Mouse (Mus musculus) MEL (cell line): ENCODE measurements around the gene Asf1b. TPM values are rescaled to one million over a fixed set of nuclear protein-coding genes. Genes with fewer than 3 reads are reported as not detected.

Experiments used
- DNase-seq: peaks from one replicate; pipeline ENCODE4 v3.0.0; 2011; ENCODE audit warnings: low read depth, low spot score
- H3K27ac ChIP-seq: 2 replicates; pipeline ENCODE4 v1.5.1; 2012; ENCODE audit warnings: low read depth, mild to moderate bottlenecking, control low read depth, low read length, moderate library complexity; ENCODE audit not compliant: control insufficient read depth
- H3K27me3 ChIP-seq, 2 experiments: fragments of 150-350 bp in 1 of 2; sonication (generic) in 1 of 2; 2 replicates each; pipeline ENCODE4 v1.6.1; 2012; ENCODE audit warnings: low read length in 2 of 2, mild to moderate bottlenecking in 2 of 2, improper control_type of control experiment in 1 of 2, moderate library complexity in 1 of 2; ENCODE audit not compliant: insufficient read depth in 2 of 2, control insufficient read depth in 1 of 2
- H3K36me3 ChIP-seq, 2 experiments: 2 replicates each; pipeline ENCODE4 v1.6.1; 2012 to 2014; ENCODE audit warnings: low read length in 2 of 2, improper control_type of control experiment in 1 of 2, inconsistent platforms in 1 of 2, mild to moderate bottlenecking in 1 of 2; ENCODE audit not compliant: insufficient read depth in 2 of 2, control insufficient read depth in 1 of 2
- H3K4me1 ChIP-seq, 2 experiments: fragments of 150-350 bp in 1 of 2; sonication (generic) in 1 of 2; 2 replicates each; pipeline ENCODE4 v1.6.1; 2012; ENCODE audit warnings: low read length in 2 of 2, improper control_type of control experiment in 1 of 2, mild to moderate bottlenecking in 1 of 2; ENCODE audit not compliant: insufficient read depth in 2 of 2, control insufficient read depth in 1 of 2
- H3K4me3 ChIP-seq, 2 experiments: fragments of 150-350 bp in 1 of 2; sonication (generic) in 1 of 2; 2 replicates each; pipeline ENCODE4 v1.5.1; 2012; ENCODE audit warnings: low read depth in 2 of 2, low read length in 2 of 2, mild to moderate bottlenecking in 2 of 2, moderate library complexity in 2 of 2, control low read depth in 1 of 2, improper control_type of control experiment in 1 of 2; ENCODE audit not compliant: control insufficient read depth in 1 of 2, insufficient read depth in 1 of 2
- H3K79me2 ChIP-seq: 2 replicates; pipeline ENCODE4 v1.6.1; 2012; ENCODE audit warnings: mild to moderate bottlenecking, low read length, moderate library complexity; ENCODE audit not compliant: control insufficient read depth, poor library complexity, insufficient read depth
- H3K9ac ChIP-seq: 2 replicates; pipeline ENCODE4 v1.6.1; 2012; ENCODE audit warnings: low read depth, mild to moderate bottlenecking, control low read depth, low read length, moderate library complexity; ENCODE audit not compliant: control insufficient read depth, poor library complexity, severe bottlenecking
- H3K9me3 ChIP-seq: fragments of 150-350 bp; sonication (generic); replicated peaks from 2 replicates; pipeline ENCODE4 v1.6.1; 2012; ENCODE audit warnings: mild to moderate bottlenecking, low read length, improper control_type of control experiment, moderate library complexity; ENCODE audit not compliant: insufficient read depth
- BHLHE40 ChIP-seq: IDR thresholded peaks from 2 replicates; pipeline ENCODE4 v1.6.1; 2012; ENCODE audit warnings: low read depth, mild to moderate bottlenecking, inconsistent platforms, low read length, improper control_type of control experiment, borderline replicate concordance
- CTCF ChIP-seq, 3 experiments: IDR thresholded peaks in 2 of 3; conservative IDR thresholded peaks in 1 of 3; 2 replicates each; pipeline ENCODE4 v1.5.1; 2011 to 2012; ENCODE audit warnings: low read length in 3 of 3, low read depth in 2 of 3, mild to moderate bottlenecking in 2 of 3, improper control_type of control experiment in 1 of 3, inconsistent platforms in 1 of 3, mixed read lengths in 1 of 3, moderate library complexity in 1 of 3; ENCODE audit not compliant: control insufficient read depth in 1 of 3, insufficient read depth in 1 of 3, poor library complexity in 1 of 3, severe bottlenecking in 1 of 3
- E2F4 ChIP-seq: IDR thresholded peaks from 2 replicates; pipeline ENCODE4 v1.6.1; 2011; ENCODE audit warnings: low read depth, low read length, improper control_type of control experiment, borderline replicate concordance
- EP300 ChIP-seq, 2 experiments: IDR thresholded peaks; 2 replicates each; pipeline ENCODE4 v1.6.1; 2011; ENCODE audit warnings: improper control_type of control experiment in 2 of 2, low read length in 2 of 2, low read depth in 1 of 2, mild to moderate bottlenecking in 1 of 2
- KAT2A ChIP-seq: conservative IDR thresholded peaks from 2 replicates; pipeline ENCODE4 v1.6.1; 2012; ENCODE audit warnings: low read depth, low read length, improper control_type of control experiment, inconsistent platforms
- MAZ ChIP-seq: IDR thresholded peaks from 2 replicates; pipeline ENCODE4 v1.6.1; 2012; ENCODE audit warnings: low read depth, mild to moderate bottlenecking, inconsistent platforms, low read length, improper control_type of control experiment
- MYC ChIP-seq: IDR thresholded peaks from 2 replicates; pipeline ENCODE4 v1.6.1; 2011; ENCODE audit warnings: low read depth, mild to moderate bottlenecking, low read length, improper control_type of control experiment, moderate library complexity
- NELFE ChIP-seq: IDR thresholded peaks from 2 replicates; pipeline ENCODE4 v1.6.1; 2011; ENCODE audit warnings: low read depth, low read length, improper control_type of control experiment
- NRF1 ChIP-seq: IDR thresholded peaks from 2 replicates; pipeline ENCODE4 v1.6.1; 2014; ENCODE audit warnings: low read depth, mild to moderate bottlenecking, inconsistent platforms, low read length, improper control_type of control experiment, moderate library complexity; ENCODE audit not compliant: poor library complexity, insufficient read depth, severe bottlenecking
- POLR2A ChIP-seq, 2 experiments: IDR thresholded peaks; 2 replicates each; pipeline ENCODE4 v1.6.1; 2011 to 2012; ENCODE audit warnings: low read length in 2 of 2, mild to moderate bottlenecking in 2 of 2, control low read depth in 1 of 2, improper control_type of control experiment in 1 of 2, low read depth in 1 of 2, moderate library complexity in 1 of 2; ENCODE audit not compliant: control insufficient read depth in 1 of 2, insufficient read depth in 1 of 2, poor library complexity in 1 of 2
- POLR2AphosphoS5 ChIP-seq: IDR thresholded peaks from 2 replicates; pipeline ENCODE4 v1.6.1; 2012; ENCODE audit warnings: low read depth, borderline replicate concordance, mild to moderate bottlenecking, inconsistent platforms, low read length, moderate library complexity, mixed read lengths
- RCOR1 ChIP-seq: IDR thresholded peaks from 2 replicates; pipeline ENCODE4 v1.6.1; 2012; ENCODE audit warnings: low read depth, mild to moderate bottlenecking, inconsistent platforms, low read length, improper control_type of control experiment
- SMC3 ChIP-seq: IDR thresholded peaks from 2 replicates; pipeline ENCODE4 v1.6.1; 2011; ENCODE audit warnings: low read depth, low read length, improper control_type of control experiment
- TAL1 ChIP-seq: IDR thresholded peaks from 2 replicates; pipeline ENCODE4 v1.6.1; 2012; ENCODE audit warnings: mild to moderate bottlenecking, inconsistent platforms, low read length, moderate library complexity, mixed read lengths
- TCF12 ChIP-seq: IDR thresholded peaks from 2 replicates; pipeline ENCODE4 v1.6.1; 2014; ENCODE audit warnings: low read depth, mild to moderate bottlenecking, inconsistent platforms, low read length, improper control_type of control experiment, moderate library complexity
- ZC3H11A ChIP-seq: IDR thresholded peaks from 2 replicates; pipeline ENCODE4 v1.6.1; 2012; ENCODE audit warnings: low read depth, mild to moderate bottlenecking, inconsistent platforms, low read length, improper control_type of control experiment
- ZKSCAN1 ChIP-seq: IDR thresholded peaks from 2 replicates; pipeline ENCODE4 v1.6.1; 2012; ENCODE audit warnings: low read depth, mild to moderate bottlenecking, inconsistent platforms, low read length, improper control_type of control experiment, moderate library complexity
- ZNF384 ChIP-seq: IDR thresholded peaks from 2 replicates; pipeline ENCODE4 v1.6.1; 2012; ENCODE audit warnings: low read depth, mild to moderate bottlenecking, inconsistent platforms, low read length, improper control_type of control experiment
- polyA plus RNA-seq, 2 experiments: library from polyadenylated mRNA; stranded (reverse) in 1 of 2; unstranded in 1 of 2; fragments of >175 nt in 1 of 2; fragments of >200 nt in 1 of 2; gene quantifications; 2 replicates each; pipeline versions ENCODE4 v1.2.1 to v1.2.4; 2012; ENCODE audit warnings: low replicate concordance in 2 of 2, low read depth in 1 of 2; ENCODE audit not compliant: insufficient read length in 2 of 2, insufficient read depth in 1 of 2, missing spikeins in 1 of 2
- total RNA-seq: library from RNA; depleted of rRNA; stranded (reverse); fragments of 300-350 nt; gene quantifications from 2 replicates; pipeline ENCODE4 v1.2.3, GENCODE M21; 2012

Asf1b gene
- total and polyA plus RNA-seq, 3 experiments = 84.3 to 137 (median 113) TPM

DNA sequence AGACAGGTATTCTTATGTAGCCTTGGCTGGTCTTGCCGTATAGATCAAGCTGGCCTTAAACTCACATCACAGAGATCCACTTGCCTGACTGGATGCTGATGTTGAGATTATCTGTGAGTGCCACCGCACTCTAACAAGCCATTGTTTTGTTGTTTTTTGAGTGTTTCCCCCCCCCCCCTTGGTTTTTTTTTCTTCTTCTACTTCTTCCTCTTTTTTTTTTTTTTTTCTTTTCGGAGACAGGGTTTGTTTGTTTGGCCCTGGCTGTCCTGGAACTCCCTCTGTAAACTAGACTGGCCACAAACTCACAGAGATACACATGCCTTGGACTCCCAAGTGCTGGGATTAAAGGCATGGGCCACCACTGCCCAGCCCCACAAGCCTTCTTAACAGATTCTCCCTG, 38.7 kb downstream of the Asf1b start:
- Histone ChIP-seq H3K9me3 (no peaks in the 10 kb centered on the region), H3K4me1 (peaks cover 8 to 13% of the 10 kb centered on the region in 2 experiments), H3K9ac (no peak overlapping the region), H3K27ac (no peak overlapping the region), H3K4me3 (no peak overlapping the region), H3K36me3 (peaks cover 0 to 8% of the 10 kb centered on the region in 2 experiments; a peak in 3 of 4 replicates), H3K79me2 (peaks cover 14% of the 10 kb centered on the region), H3K27me3 (no peaks in the 10 kb centered on the region)
- DNase-seq = no peak
- TF ChIP-seq EP300 (IDR thresholded peaks at IDR 0.05; ENCODE audit: low read depth in 1 of 2, low read length in 2 of 2) = no peak
- TF ChIP-seq ZNF384 = peak; percentile 87

GRCm38 (mm10) chr8:83995973-83996372, 40.7 kb downstream of the Asf1b start:
- peak overlapping the region; percentile 79 for H3K9ac ChIP-seq
- H3K4me3 ChIP-seq = peak overlapping the region; percentile 55 to 97; a peak in 3 of 4 replicates
- no peaks in the 10 kb centered on the region for H3K9me3 ChIP-seq
- no peak for DNase-seq
- H3K4me1 ChIP-seq = peaks cover 4 to 20% of the 10 kb centered on the region in 2 experiments
- TF ChIP-seq SMC3 (no peak), TCF12 (no peak), RCOR1 (no peak), NRF1 (no peak), NELFE (no peak), MYC (no peak), ZKSCAN1 (no peak), BHLHE40 (no peak), CTCF (IDR thresholded peaks at IDR 0.05 in 2 of 3, conservative IDR thresholded peaks at IDR 0.05 in 1 of 3; ENCODE audit: control insufficient read depth in 1 of 3, insufficient read depth in 1 of 3, low read depth in 2 of 3, low read length in 3 of 3, poor library complexity in 1 of 3, severe bottlenecking in 1 of 3) (no peak), TAL1 (no peak), EP300 (IDR thresholded peaks at IDR 0.05; ENCODE audit: low read depth in 1 of 2, low read length in 2 of 2) (no peak), POLR2AphosphoS5 (no peak), KAT2A (no peak), E2F4 (no peak), MAZ (no peak), POLR2A (IDR thresholded peaks at IDR 0.05; ENCODE audit: control insufficient read depth in 1 of 2, insufficient read depth in 1 of 2, low read depth in 1 of 2, low read length in 2 of 2, poor library complexity in 1 of 2) (no peak), ZC3H11A (no peak)
- H3K36me3 ChIP-seq = peaks cover 3 to 12% of the 10 kb centered on the region in 2 experiments; a peak in 2 of 4 replicates
- peaks cover 20% of the 10 kb centered on the region for H3K79me2 ChIP-seq
- H3K27me3 ChIP-seq = no peaks in the 10 kb centered on the region
- H3K27ac ChIP-seq = peak overlapping the region; percentile 68
